Mouse (Mus musculus) forebrain, postnatal 0 days (tissue): ENCODE data around the gene Cep85l. TPM values are rescaled to one million over a fixed set of nuclear protein-coding genes. Genes with fewer than 3 reads are reported as not detected.

Experiments
- ATAC-seq: fragments of 200-750 bp; cut with Nextera tagmentation; 2 replicates; pipeline ENCODE4 v1.8.0; 2017; ENCODE audit warnings: mild to moderate bottlenecking, moderate library complexity
- DNase-seq: peaks from one replicate; pipeline ENCODE4 v3.0.0-alpha.2; 2015
- H3K27ac ChIP-seq: fragments of 300-500 bp; sonication (generic); 2 replicates; pipeline ENCODE4 v1.5.1; 2014; ENCODE audit warnings: low read depth, mild to moderate bottlenecking, antibody characterized with exemption, low read length, moderate library complexity, mixed read lengths
- H3K27me3 ChIP-seq: fragments of 300-500 bp; sonication (generic); 2 replicates; pipeline ENCODE4 v1.6.1; 2014; ENCODE audit warnings: mild to moderate bottlenecking, low read length, mixed read lengths; ENCODE audit not compliant: insufficient read depth
- H3K36me3 ChIP-seq: fragments of 300-500 bp; sonication (generic); 2 replicates; pipeline ENCODE4 v1.6.1; 2014; ENCODE audit warnings: mild to moderate bottlenecking, moderate library complexity; ENCODE audit not compliant: insufficient read depth
- H3K4me1 ChIP-seq: fragments of 300-500 bp; sonication (generic); 2 replicates; pipeline ENCODE4 v1.6.1; 2014; ENCODE audit warnings: antibody characterized with exemption; ENCODE audit not compliant: insufficient read depth
- H3K4me2 ChIP-seq: fragments of 300-500 bp; sonication (generic); 2 replicates; pipeline ENCODE4 v1.6.1; 2014; ENCODE audit warnings: low read depth, mild to moderate bottlenecking, moderate library complexity
- H3K4me3 ChIP-seq: fragments of 300-500 bp; sonication (generic); 2 replicates; pipeline ENCODE4 v1.5.1; 2014; ENCODE audit warnings: low read depth, low read length, mixed read lengths
- H3K9ac ChIP-seq: fragments of 300-500 bp; sonication (generic); 2 replicates; pipeline ENCODE4 v1.6.1; 2014; ENCODE audit warnings: mild to moderate bottlenecking
- H3K9me3 ChIP-seq: fragments of 300-500 bp; sonication (generic); 2 replicates; pipeline ENCODE4 v1.6.1; 2016; ENCODE audit warnings: low read length
- CTCF ChIP-seq: sonication (generic); IDR thresholded peaks from 2 replicates; pipeline ENCODE4 v1.5.1; 2016; ENCODE audit warnings: antibody characterized with exemption, control low read depth, low read depth
- WGBS: fragments of 180-500 bp; shearing (Covaris S2); extraction: QIAGEN DNeasy Blood & Tissue Kit; methylation state at CpG from one replicate; pipeline ENCODE4 v1.1.7; 2014; 5-methylcytosine and 5-hydroxymethylcytosine counted together
- polyA plus RNA-seq: library from polyadenylated mRNA; unstranded; fragments of >200 nt; fragmentation: Nextera tagmentation; extraction: Ambion mirVana; gene quantifications from 2 replicates; pipeline ENCODE4 v1.2.1, GENCODE M21; 2015
- total RNA-seq: library from RNA; depleted of rRNA; stranded (reverse); fragments of >200 nt; gene quantifications from 2 replicates; pipeline ENCODE4 v1.2.3, GENCODE M21; 2014

Cep85l gene
- total and polyA plus RNA-seq, 2 experiments from 2014 or later, result 6.9 to 18.2 TPM

DNA sequence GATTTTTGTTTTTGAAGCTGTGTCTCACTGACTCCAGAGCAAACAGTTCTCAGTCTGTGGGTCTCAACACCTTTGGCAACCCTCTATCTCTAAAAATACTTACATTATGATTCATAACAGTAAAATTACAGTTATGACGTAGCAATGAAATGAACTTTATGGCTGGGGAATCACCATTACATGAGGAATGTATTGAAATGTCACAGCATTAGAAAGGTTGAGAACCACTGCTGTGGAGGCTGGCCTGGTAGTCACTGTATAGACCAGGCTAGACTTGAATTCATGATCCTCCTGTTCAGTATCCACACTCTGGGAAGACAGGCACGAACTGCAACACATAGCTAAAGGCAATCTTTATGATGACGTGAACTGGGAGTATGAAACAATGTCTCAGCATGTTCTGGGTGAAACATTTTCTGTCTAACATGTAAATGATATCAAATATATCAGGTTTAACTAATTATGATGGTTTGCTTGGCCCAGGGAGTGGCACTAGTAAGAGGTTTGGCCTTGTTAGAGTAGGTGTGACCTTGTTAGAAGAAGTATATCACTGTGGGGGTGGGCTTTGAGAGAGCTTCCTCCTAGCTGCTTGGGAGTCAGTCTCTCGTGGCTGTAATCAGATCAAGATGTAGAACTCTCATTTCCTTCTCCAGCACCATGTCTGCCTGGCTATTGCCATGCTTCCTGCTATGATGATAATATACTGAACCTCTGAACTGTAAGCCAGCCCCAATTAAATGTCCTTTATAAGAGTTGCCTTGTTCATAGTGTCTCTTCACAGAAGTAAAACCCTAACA lies 39.6 kb upstream of the Cep85l start:
- 78% methylated on average over 4 of the region's 4 CpGs for WGBS

DNA sequence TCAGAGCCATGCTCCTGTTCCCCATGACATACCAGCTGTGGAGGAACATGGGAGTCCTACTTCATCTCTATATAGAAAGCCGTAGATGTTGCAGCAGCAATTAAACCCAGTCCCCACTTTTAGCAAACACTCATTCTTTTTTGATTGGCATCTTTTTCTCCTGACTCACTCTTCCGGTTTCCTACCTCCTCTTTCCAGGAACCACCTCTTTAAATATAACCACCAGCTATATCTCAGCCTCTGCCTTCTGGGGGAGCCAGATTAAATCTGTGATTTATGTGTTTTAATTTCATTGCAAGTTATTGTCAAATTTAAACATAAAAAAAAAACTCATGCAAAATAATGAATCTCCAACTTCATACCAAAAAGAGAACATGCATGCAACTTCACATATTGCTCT lies 37.3 kb upstream of the Cep85l start:
- Histone ChIP-seq H3K4me3 (no peak overlapping the region), H3K27ac (no peak overlapping the region), H3K4me2 (no peak overlapping the region), H3K36me3 (no peaks in the 10 kb centered on the region), H3K9ac (no peak overlapping the region), H3K9me3 (no peaks in the 10 kb centered on the region), H3K27me3 (no peaks in the 10 kb centered on the region), H3K4me1 (no peaks in the 10 kb centered on the region)
- WGBS, result 78% methylated on average over 2 of the region's 2 CpGs
- no peak for DNase-seq
- ATAC-seq, result no peak
- no peak for TF ChIP-seq CTCF

More for the DNA sequence above, 39.6 kb upstream of the Cep85l start:
- H3K9me3 ChIP-seq, result no peaks in the 10 kb centered on the region
- TF ChIP-seq CTCF, result no peak
- no peak for ATAC-seq
- H3K27me3 ChIP-seq, result no peaks in the 10 kb centered on the region
- no peak overlapping the region for H3K4me2 ChIP-seq
- H3K4me1 ChIP-seq, result peaks cover 3% of the 10 kb centered on the region; the same call in 1 of the 2 replicates
- H3K4me3 ChIP-seq, result no peak overlapping the region
- no peak overlapping the region for H3K27ac ChIP-seq
- no peak overlapping the region for H3K9ac ChIP-seq
- no peaks in the 10 kb centered on the region for H3K36me3 ChIP-seq
- DNase-seq, result no peak

DNA sequence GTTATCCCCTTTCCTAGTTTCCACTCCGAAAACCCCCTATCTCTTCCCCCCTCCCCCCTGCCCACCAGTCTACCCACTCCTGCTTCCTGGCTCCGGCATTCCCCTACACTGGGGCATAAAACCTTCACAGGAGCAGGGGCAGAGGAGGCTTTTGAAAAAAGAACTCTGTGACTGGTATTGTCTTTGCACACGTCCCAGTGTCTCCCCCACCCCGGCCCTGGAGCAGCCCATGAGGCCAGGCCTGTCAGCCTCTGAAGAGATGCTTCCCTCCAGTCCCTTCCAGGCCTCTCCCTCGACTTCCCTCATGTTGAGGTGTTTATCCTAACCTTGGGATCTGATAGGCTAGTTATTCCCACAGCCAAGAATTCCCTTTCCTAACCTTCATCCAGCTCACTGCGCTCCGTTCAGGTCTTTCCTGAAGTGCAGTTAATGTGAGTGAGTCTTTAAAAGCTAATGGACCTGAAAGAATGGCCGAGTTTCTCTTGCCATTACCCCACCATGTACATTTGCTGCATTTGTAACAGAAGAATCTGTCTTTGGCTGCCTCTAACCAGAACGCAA lies 36.5 kb upstream of the Cep85l start:
- no peaks in the 10 kb centered on the region for H3K4me1 ChIP-seq
- H3K27me3 ChIP-seq, result no peaks in the 10 kb centered on the region
- H3K9ac ChIP-seq, result no peak overlapping the region
- no peak for ATAC-seq
- H3K27ac ChIP-seq, result no peak overlapping the region
- no peak for TF ChIP-seq CTCF
- 57% methylated on average over 9 of the region's 9 CpGs for WGBS
- no peaks in the 10 kb centered on the region for H3K9me3 ChIP-seq
- no peak for DNase-seq
- H3K36me3 ChIP-seq, result no peaks in the 10 kb centered on the region
- H3K4me3 ChIP-seq, result no peak overlapping the region
- H3K4me2 ChIP-seq, result no peak overlapping the region

DNA sequence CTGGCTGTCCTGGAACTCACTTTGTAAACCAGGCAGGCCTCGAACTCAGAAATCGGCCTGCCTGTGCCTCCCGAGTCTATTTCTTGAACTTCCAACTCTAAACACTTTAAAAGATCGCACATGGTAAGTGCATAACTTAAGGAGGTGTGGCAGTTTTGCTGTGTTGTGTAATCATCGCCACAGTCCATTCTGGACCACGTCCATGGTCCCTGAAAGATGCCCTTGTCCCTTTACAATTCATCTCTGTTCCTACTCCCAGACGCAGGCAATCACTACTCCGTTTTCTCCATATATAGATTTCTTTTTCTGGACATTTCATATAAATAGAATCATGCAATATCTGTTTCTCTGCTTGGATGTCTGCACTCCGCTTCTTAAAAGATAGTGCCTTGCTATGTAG lies 35.5 kb upstream of the Cep85l start:
- no peaks in the 10 kb centered on the region for H3K36me3 ChIP-seq
- DNase-seq (no peak), ATAC-seq (no peak)
- H3K9me3 ChIP-seq, result no peaks in the 10 kb centered on the region
- H3K4me1 ChIP-seq, result no peaks in the 10 kb centered on the region
- H3K4me2 ChIP-seq, result no peak overlapping the region
- no peak overlapping the region for H3K27ac ChIP-seq
- no peak overlapping the region for H3K9ac ChIP-seq
- no peak overlapping the region for H3K4me3 ChIP-seq
- H3K27me3 ChIP-seq, result no peaks in the 10 kb centered on the region
- no peak for TF ChIP-seq CTCF
- 74% methylated on average over 9 of the region's 9 CpGs for WGBS

DNA sequence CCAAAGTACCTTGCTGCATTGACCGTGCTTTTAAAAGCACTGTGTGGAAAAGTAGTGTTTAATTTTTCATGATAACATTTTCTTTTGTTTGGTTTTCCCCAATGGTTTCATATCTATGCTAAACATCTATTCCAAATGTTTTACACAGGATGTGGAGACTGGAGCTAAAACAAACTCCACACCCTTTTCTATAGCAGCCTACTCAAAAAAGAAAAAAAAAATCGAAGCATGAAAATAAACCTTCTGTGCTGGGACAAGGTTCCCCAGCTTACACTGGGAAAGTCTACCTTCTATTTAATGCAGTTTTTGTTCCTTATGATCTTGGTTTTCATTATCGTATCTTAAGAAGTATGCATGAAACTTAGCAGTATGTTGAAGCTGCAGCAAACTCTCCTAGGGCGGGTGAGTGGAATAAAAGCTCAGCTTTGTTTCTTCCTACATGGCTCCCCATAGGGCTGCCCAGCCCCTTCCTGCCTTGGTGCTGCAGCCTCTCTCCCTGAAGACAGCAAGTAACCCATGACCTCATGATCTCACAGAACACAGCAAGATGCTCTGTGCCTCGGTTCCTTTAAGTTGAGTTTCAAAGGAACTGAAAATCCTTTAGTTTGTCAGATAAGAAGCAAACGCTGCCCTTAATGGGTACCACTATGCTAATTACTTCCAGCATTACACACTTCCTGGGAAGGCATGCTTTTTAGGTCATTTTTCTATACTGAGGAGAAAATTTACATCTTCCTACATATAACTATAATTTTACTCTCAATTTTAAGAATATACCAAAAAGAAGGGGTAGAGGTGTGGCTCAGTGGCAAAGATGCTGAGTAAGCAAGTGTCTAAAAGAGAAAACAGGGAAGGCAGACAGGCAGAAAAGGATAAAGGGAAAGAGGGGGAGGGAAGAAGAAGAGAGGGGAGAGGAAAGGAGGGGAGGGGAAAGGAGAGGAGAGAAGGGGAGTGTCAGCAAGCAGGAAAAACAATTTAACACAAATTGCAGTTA lies 34.6 kb upstream of the Cep85l start:
- H3K4me1 ChIP-seq, result no peaks in the 10 kb centered on the region
- no peak for TF ChIP-seq CTCF
- H3K27ac ChIP-seq, result no peak overlapping the region
- no peaks in the 10 kb centered on the region for H3K27me3 ChIP-seq
- no peak for DNase-seq
- no peak overlapping the region for H3K4me2 ChIP-seq
- H3K36me3 ChIP-seq, result no peaks in the 10 kb centered on the region
- H3K4me3 ChIP-seq, result no peak overlapping the region
- no peaks in the 10 kb centered on the region for H3K9me3 ChIP-seq
- no peak for ATAC-seq
- no peak overlapping the region for H3K9ac ChIP-seq
- 38% methylated on average over 6 of the region's 6 CpGs for WGBS

DNA sequence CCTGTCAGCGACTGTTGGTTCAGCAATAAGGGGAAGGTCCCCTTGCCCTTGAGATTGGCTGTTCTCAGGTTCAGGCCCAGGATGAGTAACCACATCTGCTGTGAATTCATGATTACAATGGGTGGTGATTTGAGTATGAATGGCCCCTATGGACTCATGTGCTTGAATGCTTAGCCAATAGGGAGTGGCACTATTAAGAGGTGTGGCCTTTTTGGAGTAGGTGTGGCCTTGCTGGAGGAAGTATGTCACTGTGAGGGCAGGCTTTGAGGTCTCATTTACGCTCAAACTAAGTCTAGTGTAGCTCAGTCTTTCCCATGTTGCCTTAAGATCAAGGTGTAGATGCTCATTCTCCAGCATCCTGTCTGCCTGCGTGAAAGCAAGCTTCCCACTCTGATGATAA lies 33.2 kb upstream of the Cep85l start:
- ATAC-seq, result no peak
- Histone ChIP-seq H3K4me2 (no peak overlapping the region), H3K9ac (no peak overlapping the region), H3K4me1 (no peaks in the 10 kb centered on the region), H3K4me3 (no peak overlapping the region), H3K9me3 (no peaks in the 10 kb centered on the region), H3K27ac (no peak overlapping the region), H3K36me3 (no peaks in the 10 kb centered on the region), H3K27me3 (no peaks in the 10 kb centered on the region)
- no peak for TF ChIP-seq CTCF
- no peak for DNase-seq
- WGBS, result 97% methylated on average over 3 of the region's 3 CpGs
